Mouse (Mus musculus) intestine, postnatal 0 days (tissue): ENCODE results near the gene Fam172a. TPM values are rescaled to one million over a fixed set of nuclear protein-coding genes. Genes with fewer than 3 reads are reported as not detected.

Experiments
- ATAC-seq: fragments of 200-750 bp; cut with Nextera tagmentation; 2 replicates; pipeline ENCODE4 v1.8.0; 2017; ENCODE audit warnings: mild to moderate bottlenecking, moderate TSS enrichment, moderate library complexity
- H3K27ac ChIP-seq: fragments of 300-500 bp; sonication (generic); 2 replicates; pipeline ENCODE4 v1.5.1; 2014; ENCODE audit warnings: mild to moderate bottlenecking, low read depth, low read length, moderate library complexity
- H3K27me3 ChIP-seq: fragments of 300-500 bp; sonication (generic); replicated peaks from 2 replicates; pipeline ENCODE4 v1.6.1; 2014; ENCODE audit warnings: low read length, mixed read lengths; ENCODE audit not compliant: control insufficient read depth, insufficient read depth
- H3K36me3 ChIP-seq: fragments of 300-500 bp; sonication (generic); 2 replicates; pipeline ENCODE4 v1.6.1; 2014; ENCODE audit warnings: mild to moderate bottlenecking, moderate library complexity; ENCODE audit not compliant: control insufficient read depth, insufficient read depth
- H3K4me1 ChIP-seq: fragments of 300-500 bp; sonication (generic); replicated peaks from 2 replicates; pipeline ENCODE4 v1.6.1; 2014; ENCODE audit warnings: antibody characterized with exemption, low read length, mixed read lengths; ENCODE audit not compliant: control insufficient read depth, insufficient read depth
- H3K4me2 ChIP-seq: fragments of 300-500 bp; sonication (generic); replicated peaks from 2 replicates; pipeline ENCODE4 v1.6.1; 2014; ENCODE audit warnings: low read depth, mild to moderate bottlenecking, moderate library complexity
- H3K4me3 ChIP-seq: fragments of 300-500 bp; sonication (generic); 2 replicates; pipeline ENCODE4 v1.5.1; 2014; ENCODE audit warnings: low read depth, low read length
- H3K9ac ChIP-seq: fragments of 300-500 bp; sonication (generic); 2 replicates; pipeline ENCODE4 v1.6.1; 2014; ENCODE audit warnings: mild to moderate bottlenecking, low read depth, low read length
- H3K9me3 ChIP-seq: fragments of 300-500 bp; sonication (generic); 2 replicates; pipeline ENCODE4 v1.6.1; 2016; ENCODE audit warnings: mixed run types; ENCODE audit not compliant: control insufficient read depth
- CTCF ChIP-seq: sonication (generic); IDR thresholded peaks from 2 replicates; pipeline ENCODE4 v1.5.1; 2016; ENCODE audit warnings: low read depth, mild to moderate bottlenecking, control low read depth, antibody characterized with exemption, moderate library complexity
- WGBS: fragments of 180-500 bp; shearing (Covaris S2); extraction: QIAGEN DNeasy Blood & Tissue Kit; methylation state at CpG from one replicate; pipeline ENCODE4 v1.1.7; 2014; 5-methylcytosine and 5-hydroxymethylcytosine counted together
- polyA plus RNA-seq: library from polyadenylated mRNA; unstranded; fragments of >200 nt; fragmentation: Nextera tagmentation; extraction: Ambion mirVana; gene quantifications from 2 replicates; pipeline ENCODE4 v1.2.1, GENCODE M21; 2015

The Fam172a gene
- polyA plus RNA-seq, 1 experiment from 2014 or later = 18.1 TPM

DNA sequence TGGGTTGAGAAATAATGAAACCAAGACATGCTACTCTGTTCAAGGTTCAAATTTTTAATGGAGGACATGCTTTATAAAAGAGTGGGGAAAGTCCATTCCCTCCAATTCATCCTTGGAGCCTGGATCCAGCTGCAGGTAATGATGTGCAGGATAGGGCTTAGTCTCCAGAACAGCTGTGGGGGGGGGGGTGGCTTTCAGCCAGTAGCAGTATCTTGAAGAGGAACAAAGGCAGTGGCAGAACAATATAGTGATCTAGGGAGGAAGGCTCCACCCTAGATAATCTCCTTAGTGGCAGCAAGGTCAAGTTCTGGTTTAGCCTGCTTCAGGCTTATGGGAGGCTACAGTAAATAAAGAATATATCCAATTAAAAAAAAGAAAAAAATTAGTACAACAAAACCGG lies 108.6 kb downstream of the Fam172a start:
- Histone ChIP-seq H3K9ac (no peak overlapping the region), H3K36me3 (no peaks in the 10 kb centered on the region), H3K4me3 (no peak overlapping the region), H3K9me3 (0 out of 2 replicates have a peak, but pooled peaks cover 4% of the 10 kb centered on the region), H3K27me3 (no peaks in the 10 kb centered on the region), H3K4me1 (no peaks in the 10 kb centered on the region), H3K27ac (no peak overlapping the region), H3K4me2 (no peak overlapping the region)
- ATAC-seq = no peak
- no peak for TF ChIP-seq CTCF
- 84% methylated on average over 1 of the region's 1 CpGs for WGBS

DNA sequence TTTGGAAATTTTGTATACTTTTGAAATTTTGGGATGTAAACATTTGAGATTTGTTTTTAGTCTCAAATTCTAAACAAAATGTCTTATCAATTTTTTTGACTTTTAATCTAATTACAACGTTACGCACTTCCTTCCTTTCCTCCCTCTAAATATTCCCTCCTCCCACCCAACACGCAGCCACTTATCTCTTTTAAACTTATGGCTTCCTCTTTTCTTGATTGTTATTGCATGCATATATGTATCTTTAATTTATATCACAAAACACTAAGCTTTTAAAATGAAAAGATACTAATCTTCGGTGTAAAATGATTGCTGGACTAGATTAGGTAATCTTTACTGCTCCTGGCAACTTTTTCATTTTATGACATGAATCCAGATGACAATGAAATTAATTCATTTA lies 124.3 kb downstream of the Fam172a start:
- Histone ChIP-seq H3K4me1 (no peaks in the 10 kb centered on the region), H3K4me3 (no peak overlapping the region)
- ATAC-seq = no peak

DNA sequence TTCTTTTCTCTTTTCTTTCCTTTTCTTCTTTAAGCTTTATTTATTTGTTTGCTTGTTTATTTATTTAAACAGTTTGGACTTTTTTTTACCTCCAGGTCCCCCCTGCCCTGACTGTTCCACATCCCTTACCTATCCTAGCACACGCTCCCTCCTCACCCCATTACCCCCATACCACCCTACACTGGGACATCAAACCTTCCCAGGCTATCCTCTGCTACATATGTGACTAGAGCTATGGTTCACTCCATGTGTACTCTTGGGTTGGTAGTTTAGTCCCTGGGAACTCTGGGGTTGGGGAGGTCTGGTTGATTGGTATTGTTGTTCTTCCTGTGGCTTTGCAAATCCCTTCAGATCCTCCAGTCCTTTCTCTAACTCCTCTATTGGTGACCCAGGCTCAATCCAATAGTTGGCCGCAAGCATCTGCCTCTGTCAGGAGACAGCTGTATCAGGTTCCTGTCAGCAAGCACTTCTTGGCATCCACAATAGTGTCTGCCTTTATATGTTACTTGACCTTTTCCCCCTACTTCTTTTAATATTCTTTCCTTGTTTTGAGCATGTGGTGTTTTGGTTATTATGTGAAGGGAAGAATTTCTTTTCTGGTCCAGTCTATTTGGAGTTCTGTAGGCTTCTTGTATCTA lies 141.3 kb downstream of the Fam172a start:
- Histone ChIP-seq H3K9ac (no peak overlapping the region), H3K36me3 (no peaks in the 10 kb centered on the region), H3K4me1 (no peaks in the 10 kb centered on the region), H3K4me3 (no peak overlapping the region), H3K9me3 (no peaks in the 10 kb centered on the region), H3K27me3 (no peaks in the 10 kb centered on the region), H3K27ac (no peak overlapping the region), H3K4me2 (no peak overlapping the region)
- WGBS = 89% methylated on average over 2 of the region's 2 CpGs
- no peak for ATAC-seq
- no peak for TF ChIP-seq CTCF

More for the DNA sequence above, 124.3 kb downstream of the Fam172a start:
- Histone ChIP-seq H3K27me3 (no peaks in the 10 kb centered on the region), H3K9me3 (no peaks in the 10 kb centered on the region), H3K27ac (no peak overlapping the region), H3K9ac (no peak overlapping the region), H3K4me2 (no peak overlapping the region), H3K36me3 (no peaks in the 10 kb centered on the region)
- TF ChIP-seq CTCF = no peak
- WGBS = 83% methylated on average over 4 of the region's 4 CpGs

DNA sequence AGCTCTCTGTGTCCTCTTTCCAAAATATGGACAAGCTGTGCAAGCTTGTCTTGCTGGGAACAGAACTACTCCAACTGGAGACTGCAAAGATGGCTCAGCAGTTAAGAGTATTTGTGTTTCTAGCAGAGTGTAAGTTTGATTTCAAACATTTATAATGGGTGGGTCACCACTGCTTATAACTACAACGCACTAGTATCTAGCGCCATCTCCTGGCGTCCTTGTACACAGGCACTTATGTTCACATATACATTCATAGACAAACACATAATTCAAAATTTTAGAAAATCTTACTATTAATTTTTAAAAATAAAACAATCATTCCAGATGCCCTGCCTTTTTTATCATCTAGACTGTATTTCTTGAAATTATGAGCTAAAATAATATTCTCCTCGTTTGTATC lies 147.0 kb downstream of the Fam172a start:
- H3K9ac ChIP-seq = no peak overlapping the region
- 76% methylated on average over 4 of the region's 4 CpGs for WGBS
- H3K4me1 ChIP-seq = no peaks in the 10 kb centered on the region
- TF ChIP-seq CTCF = peak; percentile 49
- H3K36me3 ChIP-seq = no peaks in the 10 kb centered on the region
- H3K9me3 ChIP-seq = no peaks in the 10 kb centered on the region
- H3K4me3 ChIP-seq = no peak overlapping the region
- H3K4me2 ChIP-seq = no peak overlapping the region
- H3K27ac ChIP-seq = no peak overlapping the region
- no peak for ATAC-seq
- no peaks in the 10 kb centered on the region for H3K27me3 ChIP-seq

DNA sequence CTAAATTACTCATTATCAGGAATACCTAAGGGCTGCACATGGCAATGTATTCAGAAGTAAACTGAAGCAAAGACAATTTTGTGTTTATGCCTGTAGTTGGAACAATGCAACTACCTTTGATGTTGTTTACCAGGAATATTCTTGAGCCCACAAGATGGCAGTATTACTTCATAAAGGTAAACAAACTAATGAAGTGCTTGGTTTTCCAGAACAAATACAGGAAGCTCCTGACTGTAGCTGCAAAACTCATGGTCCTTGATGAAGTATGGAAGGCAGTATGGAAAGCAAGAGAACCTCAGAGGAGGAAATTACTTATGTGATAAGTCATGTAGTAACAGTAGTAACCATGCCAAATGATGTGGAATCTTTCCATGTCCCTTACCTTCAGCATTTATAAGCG lies 163.0 kb downstream of the Fam172a start:
- H3K27me3 ChIP-seq = no peaks in the 10 kb centered on the region
- no peaks in the 10 kb centered on the region for H3K9me3 ChIP-seq
- H3K36me3 ChIP-seq = no peaks in the 10 kb centered on the region
- no peak overlapping the region for H3K27ac ChIP-seq
- TF ChIP-seq CTCF = peak; percentile 61
- WGBS = 86% methylated on average over 1 of the region's 1 CpGs
- no peak for ATAC-seq
- H3K4me3 ChIP-seq = no peak overlapping the region
- H3K4me2 ChIP-seq = no peak overlapping the region
- no peaks in the 10 kb centered on the region for H3K4me1 ChIP-seq
- no peak overlapping the region for H3K9ac ChIP-seq

DNA sequence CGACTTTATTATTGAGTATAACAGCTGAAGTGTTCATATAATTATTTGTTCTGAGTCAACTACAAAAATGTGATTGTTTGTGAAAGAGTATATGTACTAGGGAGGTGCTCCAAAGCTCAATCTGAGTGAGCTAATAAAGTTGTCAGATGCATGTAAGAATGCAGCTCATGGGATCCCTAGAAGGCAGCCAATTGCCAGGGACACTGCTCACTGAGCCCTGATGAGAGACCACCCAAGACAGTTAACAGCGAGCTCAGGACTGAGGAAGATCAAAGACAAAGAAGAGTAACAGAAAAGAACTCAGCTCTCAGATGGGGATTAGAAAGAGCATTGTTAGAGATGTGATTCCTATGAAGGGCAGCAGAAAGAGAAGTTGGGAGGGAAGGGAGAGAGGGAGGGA lies 166.5 kb downstream of the Fam172a start:
- Histone ChIP-seq H3K4me1 (no peaks in the 10 kb centered on the region), H3K27me3 (no peaks in the 10 kb centered on the region), H3K27ac (no peak overlapping the region), H3K9ac (no peak overlapping the region), H3K36me3 (no peaks in the 10 kb centered on the region), H3K4me3 (no peak overlapping the region), H3K9me3 (no peaks in the 10 kb centered on the region), H3K4me2 (no peak overlapping the region)
- ATAC-seq = no peak
- WGBS = 67% methylated on average over 2 of the region's 2 CpGs
- no peak for TF ChIP-seq CTCF

DNA sequence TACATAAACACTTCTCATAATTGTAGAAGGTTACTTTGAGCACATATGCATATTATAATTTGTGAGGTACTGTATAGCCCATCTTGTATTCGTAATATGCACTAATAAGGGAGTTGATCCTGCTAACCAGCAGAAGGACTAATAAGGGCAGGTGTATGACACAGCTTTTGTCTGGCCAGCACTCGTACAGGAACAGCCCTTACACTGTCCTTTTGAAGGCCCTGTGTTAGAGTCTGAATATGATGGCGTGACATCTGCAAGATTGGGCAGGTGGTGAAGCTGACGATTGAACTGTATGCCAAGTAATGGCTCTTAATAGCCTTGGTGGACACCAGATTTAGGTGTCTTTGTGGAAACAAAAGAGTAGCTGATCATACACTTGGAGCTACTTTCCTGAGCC lies 176.3 kb downstream of the Fam172a start:
- Histone ChIP-seq H3K9ac (no peak overlapping the region), H3K4me3 (no peak overlapping the region), H3K27ac (no peak overlapping the region), H3K4me2 (no peak overlapping the region), H3K9me3 (no peaks in the 10 kb centered on the region), H3K27me3 (no peaks in the 10 kb centered on the region), H3K4me1 (no peaks in the 10 kb centered on the region), H3K36me3 (no peaks in the 10 kb centered on the region)
- ATAC-seq = no peak
- TF ChIP-seq CTCF = no peak
- 75% methylated on average over 4 of the region's 4 CpGs for whole genome bisulfite sequencing
